Comparison of ENCODE assay signal across 8 mouse cellular contexts in genomic region chr2:118659998-118660452, GRCm38 (mm10). TPM values are rescaled to one million over a fixed set of nuclear protein-coding genes. Genes with fewer than 3 reads are reported as not detected.
DNase-seq lines count a peak whose midpoint lies in the region; ATAC-seq and TF ChIP-seq lines count a peak whose summit lies in the region.

No protein-coding gene starts in this region.

- H3K27ac ChIP-seq in forebrain, embryonic 14.5 days (ENCODE audit: low read depth, low read length): 0 out of 2 replicates have a peak overlapping the region, but pooled peaks have one; percentile 21
- H3K27ac ChIP-seq in hindbrain, postnatal 0 days: peak overlapping the region; percentile 69
- peak overlapping the region; percentile 96 for H3K27ac ChIP-seq in liver, embryonic 11.5 days (ENCODE audit: low read depth, low read length)

- 0% methylated on average over 4 of the region's 4 CpGs for WGBS in forebrain, embryonic 14.5 days
- 2% methylated on average over 4 of the region's 4 CpGs for WGBS in hindbrain, postnatal 0 days
- WGBS in liver, embryonic 11.5 days: 0% methylated on average over 4 of the region's 4 CpGs

- H3K4me3 ChIP-seq in forebrain, embryonic 14.5 days (ENCODE audit: low read depth, low read length): peak overlapping the region; percentile 32
- H3K4me3 ChIP-seq in hindbrain, postnatal 0 days (ENCODE audit: low read length): peak overlapping the region; percentile 31
- peak overlapping the region; percentile 40 for H3K4me3 ChIP-seq in liver, embryonic 11.5 days (ENCODE audit: low read depth, low read length)

- peak; percentile 82 for ATAC-seq in forebrain, embryonic 14.5 days
- peak; percentile 66 for ATAC-seq in hindbrain, postnatal 0 days
- peak; percentile 78 for ATAC-seq in liver, embryonic 11.5 days (replicated peaks; ENCODE audit: low FRiP score)

- no peaks in the 10 kb centered on the region for H3K9me3 ChIP-seq in forebrain, embryonic 14.5 days (replicated peaks; ENCODE audit: control insufficient read depth, low read length)
- no peaks in the 10 kb centered on the region for H3K9me3 ChIP-seq in hindbrain, postnatal 0 days (ENCODE audit: low read length)
- H3K9me3 ChIP-seq in liver, embryonic 11.5 days (ENCODE audit: control insufficient read depth, low read length): no peaks in the 10 kb centered on the region

- H3K4me1 ChIP-seq in forebrain, embryonic 14.5 days (ENCODE audit: control insufficient read depth, insufficient read depth, low read length): peaks cover 18% of the 10 kb centered on the region
- H3K4me1 ChIP-seq in hindbrain, postnatal 0 days (ENCODE audit: insufficient read depth, low read length): peaks cover 9% of the 10 kb centered on the region; the same call in 1 of the 2 replicates
- H3K4me1 ChIP-seq in liver, embryonic 11.5 days (replicated peaks; ENCODE audit: control insufficient read depth, insufficient read depth, low read length): peaks cover 66% of the 10 kb centered on the region

- H3K9ac ChIP-seq in forebrain, embryonic 14.5 days (ENCODE audit: low read length): peak overlapping the region; percentile 61
- H3K9ac ChIP-seq in hindbrain, postnatal 0 days (replicated peaks; ENCODE audit: low read length): peak overlapping the region; percentile 48
- peak overlapping the region; percentile 55 for H3K9ac ChIP-seq in liver, embryonic 11.5 days (ENCODE audit: low read depth, low read length)

- H3K4me2 ChIP-seq in forebrain, embryonic 14.5 days (ENCODE audit: low read length): peak overlapping the region; percentile 61
- H3K4me2 ChIP-seq in hindbrain, postnatal 0 days (ENCODE audit: low read depth, low read length): peak overlapping the region; percentile 60
- peak overlapping the region; percentile 65 for H3K4me2 ChIP-seq in liver, embryonic 11.5 days

- peak; percentile 41 for DNase-seq in ovary, postnatal 14 days (ENCODE audit: low spot score)
- DNase-seq in ovary, postnatal 10 days (ENCODE audit: low spot score): no peak
- DNase-seq in c-Kit-positive CD71-negative TER-119-negative erythroid progenitor cells, embryonic 14.5 days (ENCODE audit: low read depth): peak; percentile 48
- DNase-seq in forebrain, embryonic 14.5 days (ENCODE audit: low spot score): peak; percentile 82
- DNase-seq in hindbrain, postnatal 0 days (ENCODE audit: low spot score): peak; percentile 75
- peak; percentile 78 for DNase-seq in liver, embryonic 11.5 days (ENCODE audit: low spot score)
- DNase-seq in neural tube, embryonic 10.5 days (ENCODE audit: extremely low spot score, low spot score): peak; percentile 55
- no peak for DNase-seq in urinary bladder, adult 18-20 months (ENCODE audit: low spot score in 2 of 2)

- TF ChIP-seq CTCF in hindbrain, postnatal 0 days (IDR thresholded peaks at IDR 0.05; ENCODE audit: low read depth): no peak

- H3K36me3 ChIP-seq in forebrain, embryonic 14.5 days (ENCODE audit: control insufficient read depth, insufficient read depth, low read length): no peaks in the 10 kb centered on the region
- H3K36me3 ChIP-seq in hindbrain, postnatal 0 days (ENCODE audit: insufficient read depth, low read length): no peaks in the 10 kb centered on the region
- no peaks in the 10 kb centered on the region for H3K36me3 ChIP-seq in liver, embryonic 11.5 days (ENCODE audit: control insufficient read depth, insufficient read depth, low read length)

- H3K27me3 ChIP-seq in forebrain, embryonic 14.5 days (replicated peaks; ENCODE audit: control insufficient read depth, insufficient read depth, low read length): 0 out of 2 replicates have a peak, but pooled peaks cover 3% of the 10 kb centered on the region
- no peaks in the 10 kb centered on the region for H3K27me3 ChIP-seq in hindbrain, postnatal 0 days (ENCODE audit: insufficient read depth, low read length)
- H3K27me3 ChIP-seq in liver, embryonic 11.5 days (replicated peaks; ENCODE audit: control insufficient read depth, insufficient read depth, low read length): peaks cover 3% of the 10 kb centered on the region; the same call in 1 of the 2 replicates

RNA-seq across cellular contexts. Expression of gene Pak6, which starts 3.1 kb away (rescaled TPM):
- 14.0 and 18.7 TPM in 2 replicates for polyA plus RNA-seq in forebrain, embryonic 14.5 days (2014; fragmentation: Nextera tagmentation; extraction: Ambion mirVana)
- 74.6 and 79.0 TPM in 2 replicates for total RNA-seq in hindbrain, postnatal 0 days (2014; rRNA removed)
- polyA plus RNA-seq in hindbrain, postnatal 0 days (2015; fragmentation: Nextera tagmentation; extraction: Ambion mirVana): 36.5 and 40.8 TPM in 2 replicates
- 2.2 and 2.8 TPM in 2 replicates for polyA plus RNA-seq in liver, embryonic 11.5 days (2014; fragmentation: Nextera tagmentation; extraction: Ambion mirVana)

RNA-seq across cellular contexts. Expression of gene Ankrd63, which starts 43.7 kb away (rescaled TPM):
- 0.28 and 0.41 TPM in 2 replicates for polyA plus RNA-seq in forebrain, embryonic 14.5 days (2014; fragmentation: Nextera tagmentation; extraction: Ambion mirVana)
- total RNA-seq in hindbrain, postnatal 0 days (2014; rRNA removed): 0.18 TPM in 1 of 2 replicates, not detected in the other
- polyA plus RNA-seq in hindbrain, postnatal 0 days (2015; fragmentation: Nextera tagmentation; extraction: Ambion mirVana): 0.08 TPM in 1 of 2 replicates, not detected in the other
- polyA plus RNA-seq in liver, embryonic 11.5 days (2014; fragmentation: Nextera tagmentation; extraction: Ambion mirVana): 0.16 TPM in 1 of 2 replicates, not detected in the other

Comparison
In these comparisons a context has a peak if more than half of its experiments do, and no peak if none do; other contexts are left out.
1. DNase-seq: peak in ovary, postnatal 14 days (single experiment), c-Kit-positive CD71-negative TER-119-negative erythroid progenitor cells, embryonic 14.5 days (single experiment), forebrain, embryonic 14.5 days (single experiment), hindbrain, postnatal 0 days (single experiment), liver, embryonic 11.5 days (single experiment) and neural tube, embryonic 10.5 days (single experiment); none in ovary, postnatal 10 days (single experiment) and urinary bladder, adult 18-20 months (0 of 2).
2. H3K27ac ChIP-seq: peak in every context shown above with its lines; median percentile 96 in liver, embryonic 11.5 days; 69 in hindbrain, postnatal 0 days; 21 in forebrain, embryonic 14.5 days.
3. Peak in every context shown above with its lines, with median percentiles within 50 percentile points of each other: ATAC-seq, H3K4me2 ChIP-seq, H3K4me3 ChIP-seq and H3K9ac ChIP-seq.